Mouse (Mus musculus): ENCODE measurements around the gene Pla2g4e. TPM values are rescaled to one million over a fixed set of nuclear protein-coding genes. Genes with fewer than 3 reads are reported as not detected.
A peak's percentile ranks its signal among the peaks of the same experiment; 100 is the strongest.

Gene Pla2g4e
- polyA plus RNA-seq, 1 experiment from 2014 or later, result 0.10 TPM

GRCm38 (mm10) chr2:120149634-120150033, 95.5 kb downstream of the Pla2g4e start:
- no peak overlapping the region for H3K4me2 ChIP-seq
- WGBS, result 87% methylated on average over 7 of the region's 7 CpGs
- no peak for ATAC-seq (replicated peaks; ENCODE audit: low FRiP score)

GRCm38 (mm10) chr2:120147999-120148398, 97.1 kb downstream of the Pla2g4e start:
- Histone ChIP-seq H3K4me1 (no peaks in the 10 kb centered on the region), H3K9me3 (replicated peaks) (no peaks in the 10 kb centered on the region), H3K9ac (no peak overlapping the region), H3K27me3 (no peaks in the 10 kb centered on the region), H3K27ac (no peak overlapping the region), H3K4me3 (replicated peaks) (no peak overlapping the region), H3K4me2 (no peak overlapping the region), H3K36me3 (no peaks in the 10 kb centered on the region)
- ATAC-seq (replicated peaks; ENCODE audit: low FRiP score), result peak; percentile 58; the same call in 1 of the 2 replicates
- WGBS, result 66% methylated on average over 3 of the region's 3 CpGs

More at GRCm38 (mm10) chr2:120149634-120150033, 95.5 kb downstream of the Pla2g4e start:
- no peaks in the 10 kb centered on the region for H3K9me3 ChIP-seq (replicated peaks)
- H3K9ac ChIP-seq, result no peak overlapping the region
- H3K36me3 ChIP-seq, result no peaks in the 10 kb centered on the region
- H3K27ac ChIP-seq, result no peak overlapping the region
- no peak overlapping the region for H3K4me3 ChIP-seq (replicated peaks)
- H3K4me1 ChIP-seq, result peaks cover 8% of the 10 kb centered on the region
- H3K27me3 ChIP-seq, result no peaks in the 10 kb centered on the region

- no peak overlapping the region for H3K4me3 ChIP-seq (replicated peaks)
- no peaks in the 10 kb centered on the region for H3K36me3 ChIP-seq
- no peak for ATAC-seq (replicated peaks; ENCODE audit: low FRiP score)
- H3K4me2 ChIP-seq, result no peak overlapping the region
- no peak overlapping the region for H3K9ac ChIP-seq
- H3K4me1 ChIP-seq, result no peaks in the 10 kb centered on the region
- H3K27me3 ChIP-seq, result no peaks in the 10 kb centered on the region
- WGBS, result 45% methylated on average over 2 of the region's 2 CpGs
- no peaks in the 10 kb centered on the region for H3K9me3 ChIP-seq (replicated peaks)
- H3K27ac ChIP-seq, result no peak overlapping the region
Measured at GRCm38 (mm10) chr2:120147364-120147763, 97.8 kb downstream of the Pla2g4e start.

- H3K9me3 ChIP-seq (replicated peaks), result no peaks in the 10 kb centered on the region
- ATAC-seq (replicated peaks; ENCODE audit: low FRiP score), result no peak
- H3K27me3 ChIP-seq, result no peaks in the 10 kb centered on the region
- no peak overlapping the region for H3K4me2 ChIP-seq
- H3K36me3 ChIP-seq, result no peaks in the 10 kb centered on the region
- H3K4me3 ChIP-seq (replicated peaks), result no peak overlapping the region
- no peak overlapping the region for H3K9ac ChIP-seq
- H3K27ac ChIP-seq, result no peak overlapping the region
- 63% methylated on average over 2 of the region's 2 CpGs for WGBS
- no peaks in the 10 kb centered on the region for H3K4me1 ChIP-seq
Measured at GRCm38 (mm10) chr2:120146543-120146942, 98.6 kb downstream of the Pla2g4e start.

- H3K4me3 ChIP-seq (replicated peaks), result no peak overlapping the region
- no peak for ATAC-seq (replicated peaks; ENCODE audit: low FRiP score)
- 0 out of 2 replicates have a peak, but pooled peaks cover 2% of the 10 kb centered on the region for H3K4me1 ChIP-seq
- no peaks in the 10 kb centered on the region for H3K27me3 ChIP-seq
- H3K9me3 ChIP-seq (replicated peaks), result no peaks in the 10 kb centered on the region
- H3K36me3 ChIP-seq, result no peaks in the 10 kb centered on the region
- H3K4me2 ChIP-seq, result no peak overlapping the region
- 87% methylated on average over 4 of the region's 4 CpGs for WGBS
- H3K9ac ChIP-seq, result no peak overlapping the region
- H3K27ac ChIP-seq, result no peak overlapping the region
Measured at GRCm38 (mm10) chr2:120144390-120144789, 100.7 kb downstream of the Pla2g4e start.

GRCm38 (mm10) chr2:120142336-120142735, 102.8 kb downstream of the Pla2g4e start:
- H3K9me3 ChIP-seq (replicated peaks), result no peaks in the 10 kb centered on the region
- 0 out of 2 replicates have a peak, but pooled peaks cover 2% of the 10 kb centered on the region for H3K4me1 ChIP-seq
- no peak overlapping the region for H3K4me2 ChIP-seq
- H3K27me3 ChIP-seq, result no peaks in the 10 kb centered on the region
- no peaks in the 10 kb centered on the region for H3K36me3 ChIP-seq
- no peak overlapping the region for H3K4me3 ChIP-seq (replicated peaks)
- 71% methylated on average over 5 of the region's 5 CpGs for WGBS
- H3K9ac ChIP-seq, result no peak overlapping the region
- ATAC-seq (replicated peaks; ENCODE audit: low FRiP score), result no peak
- H3K27ac ChIP-seq, result no peak overlapping the region

GRCm38 (mm10) chr2:120141671-120142070, 103.5 kb downstream of the Pla2g4e start:
- WGBS, result 77% methylated on average over 1 of the region's 1 CpGs

GRCm38 (mm10) chr2:120140326-120140725, 104.8 kb downstream of the Pla2g4e start:
- H3K36me3 ChIP-seq, result no peaks in the 10 kb centered on the region
- H3K4me2 ChIP-seq, result no peak overlapping the region
- no peak overlapping the region for H3K27ac ChIP-seq
- H3K27me3 ChIP-seq, result no peaks in the 10 kb centered on the region
- WGBS, result 70% methylated on average over 5 of the region's 5 CpGs
- H3K4me3 ChIP-seq (replicated peaks), result no peak overlapping the region
- no peak overlapping the region for H3K9ac ChIP-seq
- H3K4me1 ChIP-seq, result 0 out of 2 replicates have a peak, but pooled peaks cover 2% of the 10 kb centered on the region
- ATAC-seq (replicated peaks; ENCODE audit: low FRiP score), result no peak
- H3K9me3 ChIP-seq (replicated peaks), result no peaks in the 10 kb centered on the region

More at GRCm38 (mm10) chr2:120141671-120142070, 103.5 kb downstream of the Pla2g4e start:
- ATAC-seq (replicated peaks; ENCODE audit: low FRiP score), result no peak
- no peaks in the 10 kb centered on the region for H3K27me3 ChIP-seq
- no peak overlapping the region for H3K27ac ChIP-seq
- H3K9me3 ChIP-seq (replicated peaks), result no peaks in the 10 kb centered on the region
- no peak overlapping the region for H3K9ac ChIP-seq
- no peaks in the 10 kb centered on the region for H3K36me3 ChIP-seq
- no peak overlapping the region for H3K4me3 ChIP-seq (replicated peaks)
- no peak overlapping the region for H3K4me2 ChIP-seq
- H3K4me1 ChIP-seq, result 0 out of 2 replicates have a peak, but pooled peaks cover 2% of the 10 kb centered on the region

- ATAC-seq (replicated peaks; ENCODE audit: low FRiP score), result no peak
Measured at GRCm38 (mm10) chr2:120139091-120139490, 106.0 kb downstream of the Pla2g4e start.

GRCm38 (mm10) chr2:120137281-120137680, 107.9 kb downstream of the Pla2g4e start:
- no peak overlapping the region for H3K27ac ChIP-seq
- 61% methylated on average over 5 of the region's 5 CpGs for WGBS
- H3K36me3 ChIP-seq, result no peaks in the 10 kb centered on the region
- no peak overlapping the region for H3K9ac ChIP-seq
- H3K4me2 ChIP-seq, result no peak overlapping the region
- H3K4me1 ChIP-seq, result peaks cover 6% of the 10 kb centered on the region; the same call in 1 of the 2 replicates
- H3K4me3 ChIP-seq (replicated peaks), result no peak overlapping the region
- H3K27me3 ChIP-seq, result no peaks in the 10 kb centered on the region
- ATAC-seq (replicated peaks; ENCODE audit: low FRiP score), result no peak
- H3K9me3 ChIP-seq (replicated peaks), result no peaks in the 10 kb centered on the region

More at GRCm38 (mm10) chr2:120139091-120139490, 106.0 kb downstream of the Pla2g4e start:
- no peak overlapping the region for H3K4me2 ChIP-seq
- H3K9ac ChIP-seq, result no peak overlapping the region
- 90% methylated on average over 1 of the region's 1 CpGs for WGBS
- H3K4me1 ChIP-seq, result peaks cover 6% of the 10 kb centered on the region; the same call in 1 of the 2 replicates
- H3K27me3 ChIP-seq, result no peaks in the 10 kb centered on the region
- H3K27ac ChIP-seq, result no peak overlapping the region
- no peaks in the 10 kb centered on the region for H3K36me3 ChIP-seq
- H3K9me3 ChIP-seq (replicated peaks), result no peaks in the 10 kb centered on the region
- no peak overlapping the region for H3K4me3 ChIP-seq (replicated peaks)

- H3K9me3 ChIP-seq (replicated peaks), result no peaks in the 10 kb centered on the region
- H3K4me2 ChIP-seq, result no peak overlapping the region
- ATAC-seq (replicated peaks; ENCODE audit: low FRiP score), result no peak
- no peaks in the 10 kb centered on the region for H3K27me3 ChIP-seq
- no peaks in the 10 kb centered on the region for H3K36me3 ChIP-seq
- peaks cover 7% of the 10 kb centered on the region for H3K4me1 ChIP-seq
- H3K27ac ChIP-seq, result no peak overlapping the region
- no peak overlapping the region for H3K4me3 ChIP-seq (replicated peaks)
- no peak overlapping the region for H3K9ac ChIP-seq
Measured at GRCm38 (mm10) chr2:120134453-120135075, 110.6 kb downstream of the Pla2g4e start.

GRCm38 (mm10) chr2:120131881-120132280, 113.3 kb downstream of the Pla2g4e start:
- H3K4me1 ChIP-seq, result peaks cover 33% of the 10 kb centered on the region
- H3K4me2 ChIP-seq, result no peak overlapping the region
- no peak for ATAC-seq (replicated peaks; ENCODE audit: low FRiP score)
- H3K36me3 ChIP-seq, result no peaks in the 10 kb centered on the region
- no peak overlapping the region for H3K9ac ChIP-seq
- WGBS, result 97% methylated on average over 1 of the region's 1 CpGs
- no peak overlapping the region for H3K4me3 ChIP-seq (replicated peaks)
- no peaks in the 10 kb centered on the region for H3K27me3 ChIP-seq
- H3K27ac ChIP-seq, result no peak overlapping the region
- no peaks in the 10 kb centered on the region for H3K9me3 ChIP-seq (replicated peaks)

All from kidney, embryonic 15.5 days (tissue).